Mouse (Mus musculus) embryonic fibroblast, embryonic 13.5 days (primary cell): ENCODE measurements around the gene Tnfrsf19.

ENCODE experiments used
- CTCF ChIP-seq: IDR thresholded peaks from 2 replicates; pipeline ENCODE4 v1.5.1; 2011; ENCODE audit warnings: mild to moderate bottlenecking, control low read depth, low read length, moderate library complexity, borderline replicate concordance; ENCODE audit not compliant: insufficient read depth
- POLR2A ChIP-seq: IDR thresholded peaks from 2 replicates; pipeline ENCODE4 v1.6.1; 2011; ENCODE audit warnings: low read depth, mild to moderate bottlenecking, control low read depth, low read length, moderate library complexity

DNA sequence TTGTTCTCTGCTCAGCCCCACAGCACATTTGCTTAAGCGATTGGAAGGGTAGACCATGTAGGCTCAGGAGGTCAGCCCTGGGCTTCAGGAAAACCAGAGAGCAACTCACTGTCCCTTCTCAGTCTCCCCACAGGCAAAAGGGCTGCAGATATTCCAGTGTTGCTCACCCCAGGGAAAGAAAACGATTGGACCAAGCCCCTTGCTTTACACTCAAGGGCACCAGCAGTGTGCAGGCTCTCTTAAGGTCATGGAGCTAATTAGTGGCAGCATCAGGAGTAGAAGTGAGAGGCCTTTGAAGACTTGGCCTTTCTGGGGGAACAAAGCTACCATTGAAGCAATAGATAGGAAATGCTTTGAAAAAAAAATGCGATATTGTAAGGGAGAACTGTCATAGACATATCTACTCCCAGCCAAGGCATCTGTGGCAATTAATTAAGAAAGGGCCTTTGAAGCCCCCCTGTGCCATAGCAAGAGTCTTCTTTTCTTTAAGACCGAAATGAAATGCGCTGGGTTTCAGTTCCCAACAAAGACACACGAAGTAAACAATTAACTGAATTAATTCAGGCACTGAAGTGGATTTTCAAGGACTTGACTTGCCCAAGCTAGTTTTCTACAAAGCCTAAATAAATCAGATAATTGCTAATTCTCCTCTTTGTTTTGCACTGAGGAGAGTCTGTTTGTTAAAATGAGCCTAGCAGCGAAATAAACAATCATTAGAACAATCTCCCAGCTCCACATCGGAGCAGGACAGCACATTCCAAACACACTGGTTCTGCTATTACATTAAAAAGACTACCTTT lies 2.6 kb downstream of the Tnfrsf19 start:
- TF ChIP-seq CTCF (no peak), POLR2A (no peak)
